Mouse (Mus musculus) liver, embryonic 13.5 days (tissue): ENCODE results near the gene Fthl17b. TPM values are rescaled to one million over a fixed set of nuclear protein-coding genes. Genes with fewer than 3 reads are reported as not detected.

Experiments
- polyA plus RNA-seq: library from polyadenylated mRNA; unstranded; fragments of >200 nt; fragmentation: Nextera tagmentation; extraction: Ambion mirVana; gene quantifications from 2 replicates; pipeline ENCODE4 v1.2.1, GENCODE M21; 2015

The Fthl17b gene
- polyA plus RNA-seq, 1 experiment from 2014 or later, result not detected

Other genes with a start within 250 kb of the Fthl17b start
- gene Ssx9, start 214.5 kb downstream of the Fthl17b start, polyA plus RNA-seq, result not detected in 2 replicates
- not detected in 2 replicates for gene Ssxb5, start 159.3 kb downstream of the Fthl17b start, polyA plus RNA-seq
- gene Gm6592, start 119.0 kb downstream of the Fthl17b start, polyA plus RNA-seq, result not detected in 2 replicates
- not detected in 2 replicates for gene Gm5751, start 88.7 kb downstream of the Fthl17b start, polyA plus RNA-seq
- gene B630019K06Rik, start 70.6 kb downstream of the Fthl17b start, polyA plus RNA-seq, result 0.22 and 0.33 TPM in 2 replicates
- gene Fthl17c, start 13.6 kb upstream of the Fthl17b start, polyA plus RNA-seq, result not detected in 2 replicates
- not detected in 2 replicates for gene Fthl17d, start 23.8 kb upstream of the Fthl17b start, polyA plus RNA-seq
- gene Fthl17e, start 70.5 kb upstream of the Fthl17b start, polyA plus RNA-seq, result not detected in 2 replicates
- gene Fthl17f, start 100.0 kb upstream of the Fthl17b start, polyA plus RNA-seq, result not detected in 2 replicates
- gene 4930402K13Rik, start 141.6 kb upstream of the Fthl17b start, polyA plus RNA-seq, result not detected in 2 replicates
- 0.27 and 0.31 TPM in 2 replicates for gene Lancl3, start 236.9 kb upstream of the Fthl17b start, polyA plus RNA-seq